Mouse (Mus musculus) T-helper 17 cell (primary cell): Measurements from ENCODE around the gene Slc25a21.

Source experiments
- in situ Hi-C, 2 experiments: fragments of 300-600 bp; cut with MboI, MseI; formaldehyde crosslinking; loops; 1 replicate in 1 of 2; 2 replicates in 1 of 2; pipeline ENCODE4 v1.15.1; 2025; ENCODE audit warnings: high pct_unique_total_duplicates in 2 of 2

The Slc25a21 gene

DNA sequence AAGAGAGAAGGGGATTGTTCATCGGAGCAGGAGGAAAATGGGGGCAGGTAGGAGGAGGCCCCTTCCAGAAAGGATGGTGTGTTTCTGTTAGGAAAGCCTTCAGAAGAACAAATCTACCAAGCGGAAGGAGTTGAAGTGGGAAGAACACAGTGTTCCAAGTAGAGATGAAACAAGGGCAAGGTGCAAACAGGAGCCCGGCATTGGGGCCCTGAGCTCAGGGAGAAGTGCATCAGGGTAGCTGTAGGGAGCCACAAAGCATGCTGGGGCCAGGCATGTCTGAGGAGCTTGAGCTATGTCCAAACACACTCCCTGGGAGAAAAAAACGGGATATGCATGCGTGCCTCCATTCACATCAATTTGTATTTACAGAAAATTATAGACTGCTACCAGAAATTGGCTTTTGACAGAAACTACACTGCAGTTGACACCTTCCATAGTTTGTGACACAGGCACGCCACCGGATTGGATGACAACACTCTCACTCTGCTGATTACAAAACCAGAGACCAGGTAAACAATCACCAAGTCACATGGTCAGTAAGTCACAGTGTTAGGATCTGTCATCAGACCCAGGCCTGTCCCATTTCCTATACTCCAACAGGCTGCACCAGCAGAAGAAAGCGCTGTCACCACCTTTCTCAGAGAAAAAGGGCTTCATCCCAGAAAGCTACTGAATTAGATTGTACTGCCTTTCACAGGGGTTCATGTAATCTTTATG is 299.9 kb downstream of the Slc25a21 start:
- in situ Hi-C loops: no loop called here

DNA sequence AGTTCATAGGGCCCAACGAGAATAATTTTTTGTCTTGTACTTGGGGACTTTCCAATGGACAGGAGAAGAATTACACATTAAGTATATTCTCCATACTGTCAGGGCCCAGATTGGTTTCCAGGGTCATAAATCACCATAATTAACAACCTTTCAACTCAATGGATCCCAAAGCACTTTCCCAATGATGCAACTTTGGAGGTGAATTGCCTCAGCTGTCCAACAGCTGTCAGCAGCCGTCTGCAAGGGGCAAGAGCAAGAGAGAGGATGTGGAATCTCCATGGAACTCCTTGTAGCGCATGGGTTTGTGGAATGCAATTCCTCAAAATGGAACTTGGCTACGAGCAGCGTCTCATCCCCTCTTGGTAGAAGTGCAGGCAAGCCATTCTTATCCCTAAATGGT is 302.3 kb downstream of the Slc25a21 start:
- in situ Hi-C loops: no loop called here

GRCm38 (mm10) chr12:56890891-56891726 is 306.2 kb downstream of the Slc25a21 start:
- in situ Hi-C loops: no loop called here

GRCm38 (mm10) chr12:56877796-56878195 is 319.5 kb downstream of the Slc25a21 start:
- in situ Hi-C loops: no loop called here

DNA sequence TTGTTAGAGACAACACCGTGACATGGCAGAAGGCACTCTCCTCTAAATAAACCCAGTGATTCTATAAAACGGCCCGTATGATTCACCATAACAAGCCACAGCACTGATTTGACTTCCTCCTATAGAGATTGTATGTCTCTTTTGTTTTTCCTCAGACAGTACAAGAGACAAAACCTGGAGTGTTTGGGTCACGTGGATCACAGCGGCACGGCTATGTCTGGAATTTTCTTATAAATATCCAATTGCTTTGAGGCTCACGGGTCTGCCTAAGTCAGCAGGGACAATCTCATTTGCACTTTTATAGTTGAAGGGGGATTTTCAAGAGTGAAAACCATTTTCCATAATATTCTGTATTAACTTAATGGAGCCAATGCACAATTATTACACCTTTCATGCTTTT is 320.7 kb downstream of the Slc25a21 start:
- in situ Hi-C loops: no loop called here

DNA sequence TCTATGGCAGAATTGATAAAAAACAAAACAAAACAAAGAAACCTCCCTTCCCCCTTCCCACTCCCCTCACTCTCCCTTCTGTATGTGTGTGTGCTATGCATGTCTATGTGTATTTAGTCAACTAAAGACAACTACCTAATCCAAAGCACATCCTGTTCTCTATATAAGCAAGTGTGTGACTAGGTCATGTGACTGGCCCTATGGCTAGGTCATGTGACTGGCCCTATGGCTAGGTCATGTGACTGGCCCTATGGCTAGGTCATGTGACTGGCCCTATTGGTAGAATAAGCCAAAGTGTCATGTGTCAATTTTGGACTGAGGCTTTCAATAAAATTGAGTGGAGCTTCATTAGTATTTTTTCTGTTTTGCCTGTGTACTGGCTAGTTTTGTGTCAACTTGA is 324.1 kb downstream of the Slc25a21 start:
- in situ Hi-C loops: no loop called here

DNA sequence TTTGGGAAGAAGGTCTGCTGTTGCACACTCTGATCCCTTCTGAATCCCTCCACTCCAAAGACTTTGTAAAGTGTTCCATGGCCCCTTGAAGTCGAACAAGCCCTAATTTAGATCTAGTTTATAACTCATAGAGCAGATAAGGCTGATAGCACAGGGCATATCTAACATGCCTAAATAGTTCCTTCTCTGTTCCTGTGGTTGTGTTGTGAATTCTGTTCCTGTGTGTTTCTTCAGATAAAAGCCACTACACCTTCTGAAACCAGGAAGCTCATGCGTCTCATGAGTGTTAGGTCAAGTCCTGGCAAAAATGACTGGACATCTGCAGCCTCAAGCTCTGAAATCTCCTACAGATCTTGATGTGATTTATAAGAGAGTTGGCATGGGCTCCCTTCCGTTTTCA is 326.7 kb downstream of the Slc25a21 start:
- in situ Hi-C loops: no loop called here

DNA sequence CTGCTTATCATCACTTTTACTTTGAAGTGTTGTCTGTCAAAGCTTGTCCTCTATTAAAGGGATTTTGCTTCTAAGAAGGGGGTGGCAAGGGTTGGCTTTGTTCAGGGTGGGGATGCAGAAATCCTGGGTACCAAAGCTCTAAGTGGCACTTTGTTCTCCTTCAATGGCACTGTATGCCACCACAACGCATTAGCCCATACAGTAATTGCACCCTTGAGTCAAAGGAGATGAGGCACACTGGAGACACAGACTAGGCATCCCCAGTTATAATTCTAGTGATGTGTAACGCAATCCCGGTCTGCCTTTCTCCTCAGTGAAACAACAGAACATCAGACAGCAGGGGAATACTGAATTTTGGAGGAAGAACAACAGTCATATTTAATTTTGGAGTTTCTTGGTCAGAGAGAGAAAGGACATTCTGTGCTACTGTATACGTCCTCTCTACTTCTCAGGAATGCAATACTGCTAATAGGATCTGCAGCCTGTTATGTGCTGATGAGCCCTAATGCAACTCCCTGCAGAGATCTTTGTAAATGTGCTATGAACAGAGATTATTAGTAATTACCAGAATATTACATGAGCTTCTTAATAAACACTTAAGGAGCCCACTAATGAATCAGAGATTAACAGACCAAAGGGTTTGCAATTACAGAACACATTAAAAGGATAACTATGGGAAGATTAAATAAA is 333.3 kb downstream of the Slc25a21 start:
- in situ Hi-C loops: no loop called here

GRCm38 (mm10) chr12:56852679-56853078 is 344.6 kb downstream of the Slc25a21 start:
- in situ Hi-C loops: loop anchor here in 1 of 2 experiments (10.0 kb wide), 1 partner anchor 1222 kb away; no protein-coding TSS in a partner anchor

- in situ Hi-C loops: loop anchor here in 1 of 2 experiments (10.0 kb wide), 1 partner anchor 1223 kb away; no protein-coding TSS in a partner anchor
These were observed 345.8 kb downstream of the Slc25a21 start for GRCm38 (mm10) chr12:56851464-56851863.

DNA sequence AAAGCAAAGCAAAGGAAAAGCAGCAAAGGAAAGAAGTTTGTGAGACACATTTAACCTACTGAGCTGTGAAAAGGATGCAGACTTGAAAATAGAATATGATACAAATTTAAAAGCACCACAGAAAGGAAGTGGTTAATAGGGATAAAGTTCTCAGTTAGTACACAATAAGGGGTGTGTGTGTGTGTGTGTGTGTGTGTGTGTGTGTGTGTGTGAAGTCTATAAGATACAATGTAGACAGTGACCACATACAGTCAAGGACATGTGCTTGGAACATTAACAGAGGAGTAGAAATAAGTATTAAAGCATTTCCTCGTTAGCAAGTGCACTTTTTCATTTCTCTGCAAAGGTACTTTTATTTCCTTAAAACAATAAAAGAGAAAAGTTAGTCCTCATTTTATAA is 367.3 kb downstream of the Slc25a21 start:
- in situ Hi-C loops: no loop called here

DNA sequence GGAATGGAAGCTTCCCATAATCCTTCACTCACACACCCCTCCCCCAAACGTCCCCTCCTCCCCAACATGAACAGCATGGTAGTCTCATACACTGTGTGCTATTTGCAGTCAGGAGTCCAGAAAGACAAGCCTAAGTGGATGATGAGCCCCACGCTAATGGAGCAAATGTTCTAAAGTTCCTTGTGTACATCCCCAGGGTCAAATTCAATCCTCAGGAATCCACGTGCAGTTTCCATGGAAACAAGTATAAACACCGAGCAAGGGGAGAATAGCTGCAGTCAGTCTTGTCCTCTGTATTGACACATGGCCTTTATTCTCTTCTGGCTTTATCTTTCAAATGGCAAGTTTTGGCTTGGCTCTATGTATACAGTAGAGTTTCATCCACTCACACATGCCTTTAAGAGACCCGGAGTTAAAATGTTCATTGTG is 367.8 kb downstream of the Slc25a21 start:
- in situ Hi-C loops: no loop called here

- in situ Hi-C loops: no loop called here
These were observed 369.4 kb downstream of the Slc25a21 start for GRCm38 (mm10) chr12:56827808-56828384.

GRCm38 (mm10) chr12:56824688-56825087 is 372.6 kb downstream of the Slc25a21 start:
- in situ Hi-C loops: no loop called here

GRCm38 (mm10) chr12:56822122-56822521 is 375.1 kb downstream of the Slc25a21 start:
- in situ Hi-C loops: no loop called here

DNA sequence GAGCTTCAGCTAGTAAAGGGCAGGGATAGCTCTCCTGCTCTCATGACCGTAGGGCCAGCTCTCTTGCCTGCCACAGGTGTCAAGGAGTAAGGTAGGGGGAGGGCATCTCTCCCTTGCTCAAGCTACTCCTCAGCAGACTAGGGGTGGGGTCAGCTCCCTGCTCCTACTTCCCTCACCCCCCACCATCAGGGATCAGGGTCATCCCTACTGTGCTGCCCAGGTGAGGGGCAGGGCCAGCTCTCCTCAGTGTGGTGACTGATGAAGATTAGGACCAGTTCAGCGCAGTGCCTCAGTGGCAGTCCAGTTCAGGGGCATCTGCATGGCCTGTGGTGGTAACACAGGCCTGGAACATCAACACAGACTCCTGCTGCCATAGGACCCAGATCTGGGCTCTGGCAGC is 376.7 kb downstream of the Slc25a21 start:
- in situ Hi-C loops: no loop called here

DNA sequence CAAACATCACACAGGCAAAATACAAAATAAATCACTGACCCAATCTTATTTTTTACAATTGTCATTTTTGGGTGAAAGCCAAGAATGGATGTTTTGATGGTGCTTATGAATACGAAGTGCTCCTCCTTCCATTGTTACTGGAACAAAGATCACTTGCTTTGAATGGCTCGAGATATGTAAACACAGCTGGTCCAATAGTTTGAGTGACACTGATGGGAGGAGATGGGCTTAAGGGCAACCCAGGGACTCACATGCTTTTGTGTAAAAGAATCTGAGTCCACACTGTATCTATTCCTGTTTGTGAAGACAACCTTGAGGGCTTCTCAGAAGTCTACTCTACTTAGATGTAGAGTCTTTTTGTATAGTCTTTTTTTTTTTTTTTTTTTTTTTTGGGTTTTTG is 389.8 kb downstream of the Slc25a21 start:
- in situ Hi-C loops: no loop called here

- in situ Hi-C loops: no loop called here
These were observed 390.2 kb downstream of the Slc25a21 start for GRCm38 (mm10) chr12:56807078-56807477.

DNA sequence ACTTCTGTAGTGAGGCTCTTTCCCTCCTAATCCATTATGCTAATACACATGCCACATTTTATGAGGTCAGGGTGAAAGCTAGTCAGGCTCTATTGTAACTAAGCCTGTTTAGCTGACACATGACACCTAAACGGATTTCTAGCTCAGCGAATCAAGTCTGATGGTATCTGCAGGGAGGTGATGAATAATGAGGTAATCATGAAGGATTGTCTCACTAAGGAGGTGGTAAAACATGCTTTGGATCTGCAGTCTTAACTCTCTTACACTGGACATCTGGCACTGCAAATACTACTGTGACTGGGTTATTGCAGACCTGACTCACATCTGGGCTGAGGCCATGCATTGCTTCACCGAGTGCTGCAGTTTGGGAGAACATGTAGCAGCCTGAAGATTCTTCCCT is 392.8 kb downstream of the Slc25a21 start:
- in situ Hi-C loops: no loop called here

DNA sequence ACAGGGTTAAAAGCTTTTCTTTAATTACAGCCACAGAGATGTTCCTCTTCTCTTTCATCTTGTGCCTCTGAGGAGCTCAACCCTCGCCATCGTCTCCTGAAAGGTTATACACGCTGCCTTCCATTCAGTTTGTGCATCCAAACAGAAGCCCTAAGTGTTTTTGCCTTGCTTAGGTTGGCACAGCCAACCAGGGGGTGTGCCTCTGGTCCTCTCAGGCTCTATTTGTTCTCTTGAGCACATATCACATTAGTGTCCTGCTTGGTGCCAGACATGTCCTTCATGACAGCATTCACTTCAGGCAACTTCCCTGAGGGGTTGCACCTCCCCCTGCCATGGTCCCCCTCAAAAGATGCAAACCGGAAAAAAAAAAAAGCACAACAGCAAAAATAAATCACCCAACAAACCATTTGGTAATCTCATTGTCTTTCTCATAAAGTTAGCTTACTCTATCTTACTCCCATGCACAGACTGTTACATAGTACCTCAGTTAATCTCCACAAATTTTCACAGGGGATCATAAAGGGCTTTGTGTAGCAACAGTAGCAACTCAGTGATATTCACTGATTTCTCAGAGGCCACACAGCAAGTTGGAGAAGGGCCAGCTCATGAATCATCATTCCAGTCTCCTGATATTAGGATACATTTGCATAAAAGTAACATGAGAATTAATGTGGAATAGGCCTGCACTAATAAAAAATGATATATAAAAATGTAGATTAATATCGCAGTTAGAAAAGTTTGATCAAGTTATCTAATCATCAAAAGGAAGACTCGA is 398.4 kb downstream of the Slc25a21 start:
- in situ Hi-C loops: loop anchor here in 1 of 2 experiments (10.0 kb wide), 1 partner anchor 616 kb away; no protein-coding TSS in a partner anchor

- in situ Hi-C loops: no loop called here
These were observed 408.0 kb downstream of the Slc25a21 start for GRCm38 (mm10) chr12:56789236-56789635.
